Mouse (Mus musculus) liver, embryonic 11.5 days (tissue): ENCODE results near the gene Lrrc8d. TPM values are rescaled to one million over a fixed set of nuclear protein-coding genes. Genes with fewer than 3 reads are reported as not detected.
"Not testable (repeated sequence)": the region's sequence is repeated elsewhere in the genome, so short reads cannot be mapped to it uniquely, and the experiment has no call there.

Experiments used
- ATAC-seq: fragments of 200-750 bp; cut with Nextera tagmentation; replicated peaks from 2 replicates; pipeline ENCODE4 v1.8.0; 2017; ENCODE audit warnings: moderate number of reproducible peaks, mild to moderate bottlenecking, moderate TSS enrichment, moderate library complexity; ENCODE audit not compliant: low FRiP score
- DNase-seq: peaks from one replicate; pipeline ENCODE4 v3.0.0-alpha.2; 2017; ENCODE audit warnings: low spot score
- H3K27ac ChIP-seq: fragments of 300-500 bp; sonication (generic); 2 replicates; pipeline ENCODE4 v1.5.1; 2014; ENCODE audit warnings: mild to moderate bottlenecking, low read depth, low read length, control low read depth
- H3K27me3 ChIP-seq: fragments of 300-500 bp; sonication (generic); replicated peaks from 2 replicates; pipeline ENCODE4 v1.6.1; 2014; ENCODE audit warnings: low read length, mixed read lengths; ENCODE audit not compliant: control insufficient read depth, insufficient read depth
- H3K36me3 ChIP-seq: fragments of 300-500 bp; sonication (generic); 2 replicates; pipeline ENCODE4 v1.6.1; 2014; ENCODE audit warnings: mild to moderate bottlenecking, low read length, moderate library complexity, mixed read lengths; ENCODE audit not compliant: control insufficient read depth, insufficient read depth
- H3K4me1 ChIP-seq: fragments of 300-500 bp; sonication (generic); replicated peaks from 2 replicates; pipeline ENCODE4 v1.6.1; 2014; ENCODE audit warnings: low read length, mixed read lengths; ENCODE audit not compliant: control insufficient read depth, insufficient read depth
- H3K4me2 ChIP-seq: fragments of 300-500 bp; sonication (generic); 2 replicates; pipeline ENCODE4 v1.6.1; 2014; ENCODE audit warnings: mild to moderate bottlenecking, control low read depth, moderate library complexity
- H3K4me3 ChIP-seq: fragments of 300-500 bp; sonication (generic); 2 replicates; pipeline ENCODE4 v1.5.1; 2014; ENCODE audit warnings: low read depth, low read length, control low read depth
- H3K9ac ChIP-seq: fragments of 300-500 bp; sonication (generic); 2 replicates; pipeline ENCODE4 v1.6.1; 2014; ENCODE audit warnings: low read depth, low read length, control low read depth
- H3K9me3 ChIP-seq: fragments of 300-500 bp; sonication (generic); 2 replicates; pipeline ENCODE4 v1.6.1; 2016; ENCODE audit warnings: low read length, inconsistent platforms, mixed read lengths; ENCODE audit not compliant: control insufficient read depth
- WGBS: fragments of 180-500 bp; shearing (Covaris S2); extraction: QIAGEN DNeasy Blood & Tissue Kit; methylation state at CpG from one replicate; pipeline ENCODE4 v1.1.7; 2014; 5-methylcytosine and 5-hydroxymethylcytosine counted together
- polyA plus RNA-seq: library from polyadenylated mRNA; unstranded; fragments of >200 nt; fragmentation: Nextera tagmentation; extraction: Ambion mirVana; gene quantifications from 2 replicates; pipeline ENCODE4 v1.2.1, GENCODE M21; 2014

Lrrc8d gene
- polyA plus RNA-seq, 1 experiment from 2014 or later, result 18.0 TPM

DNA sequence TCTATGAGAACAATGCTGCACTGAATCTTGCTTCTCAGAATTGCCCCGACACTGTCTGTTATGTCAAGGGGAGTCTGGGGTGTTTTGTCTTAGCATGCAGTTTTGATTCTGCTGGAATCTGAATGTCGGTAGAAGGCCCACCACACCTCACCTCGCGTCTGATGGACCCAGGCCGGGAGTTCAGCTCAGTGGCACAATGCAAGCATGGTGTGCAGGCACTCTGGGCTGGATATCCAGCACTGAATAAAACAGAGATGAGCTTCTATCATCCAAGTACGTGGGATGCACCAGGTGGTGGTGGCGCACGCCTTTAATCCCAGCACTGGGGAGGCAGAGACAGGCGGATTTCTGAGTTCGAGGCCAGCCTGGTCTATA is 160.7 kb downstream of the Lrrc8d start:
- 77% methylated on average over 10 of the region's 10 CpGs for WGBS
- no peak overlapping the region for H3K27ac ChIP-seq
- H3K27me3 ChIP-seq, result no peaks in the 10 kb centered on the region
- H3K9ac ChIP-seq, result no peak overlapping the region
- no peaks in the 10 kb centered on the region for H3K36me3 ChIP-seq
- no peak overlapping the region for H3K4me3 ChIP-seq
- no peak overlapping the region for H3K4me2 ChIP-seq
- H3K9me3 ChIP-seq, result no peaks in the 10 kb centered on the region
- no peak for ATAC-seq
- peak; percentile 30 for DNase-seq
- peaks cover 19% of the 10 kb centered on the region for H3K4me1 ChIP-seq

DNA sequence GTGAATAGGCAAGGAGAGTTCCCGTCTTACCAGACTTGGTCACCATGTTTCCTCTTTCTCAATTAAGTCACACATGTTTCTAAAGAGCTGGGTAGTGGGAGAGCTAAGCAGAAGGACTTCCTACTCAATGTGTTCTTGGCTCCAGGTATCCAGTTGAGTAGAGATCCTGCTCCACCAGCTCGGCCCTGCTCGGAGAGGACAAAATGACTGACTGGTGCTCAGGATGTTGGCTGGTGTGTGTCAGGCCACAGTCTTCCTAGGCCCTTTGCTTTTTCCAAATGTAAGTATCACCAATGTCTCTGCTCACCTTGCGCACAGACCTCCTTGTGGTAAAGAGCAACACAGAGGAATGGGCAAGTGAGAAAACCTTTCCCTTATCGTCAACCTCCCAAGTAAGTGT is 161.8 kb downstream of the Lrrc8d start:
- Histone ChIP-seq H3K36me3 (no peaks in the 10 kb centered on the region), H3K4me1 (peaks cover 19% of the 10 kb centered on the region), H3K4me3 (no peak overlapping the region), H3K27ac (no peak overlapping the region), H3K4me2 (no peak overlapping the region), H3K27me3 (no peaks in the 10 kb centered on the region), H3K9ac (no peak overlapping the region), H3K9me3 (no peaks in the 10 kb centered on the region)
- ATAC-seq (no peak), DNase-seq (no peak)
- 87% methylated on average over 5 of the region's 5 CpGs for WGBS

DNA sequence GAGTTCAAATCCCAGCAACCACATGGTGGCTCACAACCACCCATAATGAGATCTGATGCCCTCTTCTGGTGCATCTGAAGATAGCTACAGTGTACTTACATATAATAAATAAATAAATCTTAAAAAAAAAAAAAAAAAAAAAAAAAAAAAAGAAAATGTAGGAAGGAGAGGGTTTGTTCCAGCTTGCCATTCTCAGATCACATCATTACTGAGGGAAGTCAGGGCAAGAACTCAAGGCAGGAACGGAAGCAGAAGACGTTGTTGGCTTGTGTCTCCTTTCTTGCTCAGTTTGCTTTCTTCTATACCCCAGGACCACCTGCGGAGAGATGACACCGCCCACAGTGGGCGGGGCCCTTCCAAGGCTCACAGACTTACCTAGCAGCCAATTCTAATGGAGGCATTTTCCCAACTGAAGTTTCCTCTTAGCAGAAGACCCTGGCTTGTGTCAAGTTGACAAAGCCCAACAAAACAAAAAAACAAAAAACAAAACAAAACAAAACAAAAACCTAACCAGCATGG is 165.4 kb downstream of the Lrrc8d start:
- 49% methylated on average over 5 of the region's 5 CpGs for WGBS
- not testable (repeated sequence) for H3K4me2 ChIP-seq, H3K9me3 ChIP-seq, DNase-seq, H3K4me3 ChIP-seq, H3K27me3 ChIP-seq, H3K36me3 ChIP-seq, H3K9ac ChIP-seq, H3K4me1 ChIP-seq, H3K27ac ChIP-seq, ATAC-seq

DNA sequence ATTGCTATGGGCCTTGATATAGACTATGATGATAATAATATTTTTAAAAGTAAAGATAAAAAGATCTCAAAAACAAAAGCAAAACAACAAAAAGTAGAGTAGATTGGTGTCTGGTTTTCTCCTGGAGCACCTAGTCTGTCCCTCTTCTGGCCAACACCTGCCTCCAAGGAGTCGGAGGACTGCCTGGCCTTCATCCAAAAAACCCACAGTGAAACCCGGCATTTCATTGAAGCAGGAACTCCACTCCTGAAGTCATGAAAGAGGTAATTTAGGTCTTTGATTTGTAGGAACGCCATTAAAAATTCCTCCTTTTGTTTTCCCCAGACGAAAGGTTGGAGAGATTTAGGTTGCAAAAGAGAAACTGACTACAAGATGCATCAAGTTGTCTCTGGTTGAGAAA is 167.7 kb downstream of the Lrrc8d start:
- Histone ChIP-seq H3K9me3 (no peaks in the 10 kb centered on the region), H3K4me2 (no peak overlapping the region), H3K27me3 (no peaks in the 10 kb centered on the region), H3K4me3 (no peak overlapping the region), H3K36me3 (no peaks in the 10 kb centered on the region), H3K9ac (no peak overlapping the region), H3K27ac (no peak overlapping the region), H3K4me1 (no peaks in the 10 kb centered on the region)
- 70% methylated on average over 4 of the region's 4 CpGs for WGBS
- DNase-seq (no peak), ATAC-seq (no peak)

DNA sequence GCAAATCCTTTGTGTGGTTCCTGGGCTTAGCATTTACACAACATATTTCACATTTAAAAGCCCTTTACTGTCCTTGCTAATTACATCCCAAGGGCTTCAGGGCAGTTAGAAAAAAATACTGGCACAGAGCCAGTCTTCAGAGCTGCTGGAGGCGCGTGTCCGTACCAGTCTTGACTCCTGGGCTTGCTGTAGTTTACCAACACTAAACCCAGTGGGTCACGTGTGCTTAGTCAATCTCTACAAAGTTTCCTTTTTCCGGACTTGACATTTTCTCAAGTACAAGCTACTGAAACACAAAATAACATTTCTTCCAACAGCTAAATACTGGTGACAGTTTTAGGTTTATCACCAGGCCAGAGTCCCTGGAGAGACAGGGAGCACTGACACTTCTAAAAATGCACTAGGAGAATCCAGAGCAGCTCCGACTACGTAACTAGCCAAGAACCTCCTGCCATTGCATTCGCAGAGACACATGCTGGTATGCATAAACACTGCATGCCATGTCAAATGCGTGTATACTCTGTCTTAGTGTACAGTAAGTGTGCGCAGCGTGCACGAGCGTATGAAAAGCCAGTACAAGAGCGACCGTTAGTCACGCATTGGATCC is 168.2 kb downstream of the Lrrc8d start:
- no peak overlapping the region for H3K4me2 ChIP-seq
- no peak overlapping the region for H3K9ac ChIP-seq
- no peak overlapping the region for H3K27ac ChIP-seq
- H3K4me3 ChIP-seq, result no peak overlapping the region
- no peaks in the 10 kb centered on the region for H3K27me3 ChIP-seq
- ATAC-seq, result no peak
- WGBS, result 85% methylated on average over 16 of the region's 16 CpGs
- DNase-seq, result no peak
- H3K9me3 ChIP-seq, result no peaks in the 10 kb centered on the region
- H3K36me3 ChIP-seq, result no peaks in the 10 kb centered on the region
- H3K4me1 ChIP-seq, result no peaks in the 10 kb centered on the region; the same call in 1 of the 2 replicates

DNA sequence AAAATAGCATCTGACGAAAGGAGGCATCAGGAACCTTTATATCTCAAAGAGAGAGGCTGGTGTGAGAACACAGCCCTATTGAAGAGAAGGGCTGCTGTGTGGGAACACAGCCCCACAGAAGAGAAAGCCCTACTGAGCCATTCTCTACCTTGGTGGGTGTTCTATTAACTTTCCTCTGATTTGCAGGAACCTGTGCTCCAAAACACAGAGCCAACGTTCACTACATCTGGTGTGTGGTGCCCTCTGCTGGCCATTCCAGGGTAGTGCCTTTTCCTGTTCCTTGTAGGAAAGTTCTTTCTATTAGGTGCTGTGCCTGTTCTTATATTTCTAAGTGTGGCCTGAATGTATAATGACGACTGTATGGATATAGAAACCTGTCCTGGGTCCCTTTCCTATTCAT is 168.8 kb downstream of the Lrrc8d start:
- WGBS, result 29% methylated on average over 3 of the region's 3 CpGs
- no peaks in the 10 kb centered on the region for H3K9me3 ChIP-seq
- H3K4me3 ChIP-seq, result no peak overlapping the region
- no peaks in the 10 kb centered on the region for H3K27me3 ChIP-seq
- peak; percentile 48; the same call in 1 of the 2 replicates for ATAC-seq
- H3K36me3 ChIP-seq, result no peaks in the 10 kb centered on the region
- no peak overlapping the region for H3K4me2 ChIP-seq
- no peak overlapping the region for H3K27ac ChIP-seq
- peak; percentile 77 for DNase-seq
- no peak overlapping the region for H3K9ac ChIP-seq
- no peaks in the 10 kb centered on the region; the same call in 1 of the 2 replicates for H3K4me1 ChIP-seq

DNA sequence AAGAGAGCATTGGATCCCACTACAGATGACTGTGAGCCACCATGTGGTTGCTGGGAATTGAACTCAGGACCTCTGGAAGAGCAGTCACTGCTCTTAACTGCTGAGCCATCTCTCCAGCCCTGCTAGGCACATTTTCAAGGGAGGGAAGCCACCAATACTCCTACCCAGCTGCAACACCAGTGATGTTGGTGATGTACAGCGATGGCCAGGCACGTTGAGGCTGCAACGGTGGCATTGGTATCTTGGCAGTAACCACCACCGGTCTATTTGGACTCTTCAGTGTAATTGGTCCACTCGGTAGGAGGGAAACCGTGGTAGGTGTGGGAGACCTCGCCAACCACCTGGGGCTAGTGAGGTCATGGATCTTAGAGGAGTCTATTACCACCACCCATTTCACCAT is 170.0 kb downstream of the Lrrc8d start:
- no peaks in the 10 kb centered on the region for H3K27me3 ChIP-seq
- ATAC-seq, result no peak
- H3K9me3 ChIP-seq, result no peaks in the 10 kb centered on the region
- H3K4me2 ChIP-seq, result no peak overlapping the region
- WGBS, result 80% methylated on average over 7 of the region's 7 CpGs
- DNase-seq, result no peak
- no peak overlapping the region for H3K4me3 ChIP-seq
- no peak overlapping the region for H3K27ac ChIP-seq
- H3K9ac ChIP-seq, result no peak overlapping the region
- no peaks in the 10 kb centered on the region for H3K36me3 ChIP-seq
- no peaks in the 10 kb centered on the region; the same call in 1 of the 2 replicates for H3K4me1 ChIP-seq

DNA sequence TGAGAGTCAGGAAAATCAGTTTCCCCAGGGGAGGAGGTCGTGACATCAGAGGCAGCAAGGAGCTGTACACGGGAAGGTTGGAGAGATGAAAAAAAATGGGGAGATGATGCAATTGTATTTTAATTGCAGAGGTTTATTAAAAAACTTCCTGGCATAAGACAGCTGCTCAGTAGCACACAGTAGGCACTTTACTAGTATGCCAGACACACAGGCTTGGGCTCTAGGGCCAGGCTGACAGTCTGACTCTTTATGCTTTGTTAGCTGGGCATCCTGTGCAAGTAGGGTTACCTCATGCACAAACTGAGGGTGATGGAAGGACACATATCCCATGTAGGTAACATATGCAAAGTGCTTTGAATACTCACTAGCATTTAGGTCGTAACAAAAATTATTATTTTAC is 171.4 kb downstream of the Lrrc8d start:
- no peak overlapping the region for H3K4me2 ChIP-seq
- H3K27ac ChIP-seq, result no peak overlapping the region
- peaks cover 11% of the 10 kb centered on the region for H3K4me1 ChIP-seq
- no peaks in the 10 kb centered on the region for H3K9me3 ChIP-seq
- no peaks in the 10 kb centered on the region for H3K36me3 ChIP-seq
- H3K27me3 ChIP-seq, result no peaks in the 10 kb centered on the region
- no peak overlapping the region for H3K4me3 ChIP-seq
- 78% methylated on average over 3 of the region's 3 CpGs for WGBS
- ATAC-seq (no peak), DNase-seq (no peak)
- no peak overlapping the region for H3K9ac ChIP-seq

DNA sequence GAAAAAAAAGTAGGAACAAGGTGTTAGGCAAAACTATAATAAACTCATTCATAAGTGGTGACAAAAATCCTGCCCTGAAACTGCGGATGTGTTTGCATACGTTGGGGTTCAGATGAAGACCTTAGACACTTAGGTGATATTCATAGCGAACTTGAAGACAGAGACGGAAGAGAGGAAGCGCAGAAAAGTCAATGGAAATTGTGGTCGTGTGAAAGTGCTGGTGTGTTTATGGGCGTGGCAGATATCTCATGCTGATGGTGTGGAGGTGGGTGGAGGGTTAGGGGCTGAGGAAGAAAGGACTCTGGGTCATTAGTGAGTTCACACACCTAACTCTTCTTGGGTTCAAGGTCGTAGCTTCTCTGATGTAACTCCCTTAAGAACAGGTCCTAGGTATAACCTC is 172.4 kb downstream of the Lrrc8d start:
- Histone ChIP-seq H3K4me1 (peaks cover 11% of the 10 kb centered on the region), H3K27me3 (no peaks in the 10 kb centered on the region), H3K4me2 (no peak overlapping the region), H3K4me3 (no peak overlapping the region), H3K36me3 (no peaks in the 10 kb centered on the region), H3K27ac (no peak overlapping the region), H3K9ac (no peak overlapping the region), H3K9me3 (no peaks in the 10 kb centered on the region)
- 76% methylated on average over 8 of the region's 8 CpGs for WGBS
- DNase-seq (no peak), ATAC-seq (no peak)
